Mouse (Mus musculus) E14TG2a.4 (cell line): Measurements from ENCODE around the gene Gpr176.

ENCODE experiments used
- CTCF ChIP-seq: conservative IDR thresholded peaks from 2 replicates; pipeline ENCODE4 v1.5.1; 2014; ENCODE audit warnings: low read length
- NANOG ChIP-seq: IDR thresholded peaks from 2 replicates; pipeline ENCODE4 v1.6.1; 2014; ENCODE audit warnings: borderline replicate concordance, low read length, mixed read lengths
- POU5F1 ChIP-seq: IDR thresholded peaks from 2 replicates; pipeline ENCODE4 v1.6.1; 2014; ENCODE audit warnings: low read length, borderline replicate concordance

GRCm38 (mm10) chr2:118383387-118383786 is 10.2 kb upstream of the Gpr176 start:
- TF ChIP-seq CTCF (no peak), NANOG (no peak), POU5F1 (no peak)
